Mouse (Mus musculus): Measurements from ENCODE around the gene Bik.
A peak's percentile ranks its signal among the peaks of the same experiment; 100 is the strongest.
"Not testable (repeated sequence)": the region's sequence is repeated elsewhere in the genome, so short reads cannot be mapped to it uniquely, and the experiment has no call there.

Bik gene

GRCm38 (mm10) chr15:83526424-83527091 is at the start of gene Bik:
TSS of gene Bik (plus strand) at chr15:83526862.
- DNase-seq = peak; percentile 81

- no peak for DNase-seq
Observed at GRCm38 (mm10) chr15:83478096-83478495, 48.6 kb upstream of the Bik start.

- DNase-seq = no peak
Observed at GRCm38 (mm10) chr15:83479818-83480217, 46.8 kb upstream of the Bik start.

GRCm38 (mm10) chr15:83481236-83481780 is 45.4 kb upstream of the Bik start:
- no peak for DNase-seq

GRCm38 (mm10) chr15:83482645-83483224 is 43.9 kb upstream of the Bik start:
- no peak for DNase-seq

- DNase-seq = peak; percentile 33
Observed at GRCm38 (mm10) chr15:83483482-83483881, 43.2 kb upstream of the Bik start.

- DNase-seq = no peak
Observed at GRCm38 (mm10) chr15:83484311-83484710, 42.4 kb upstream of the Bik start.

GRCm38 (mm10) chr15:83487477-83488115 is 39.1 kb upstream of the Bik start:
- DNase-seq = no peak

GRCm38 (mm10) chr15:83489471-83489870 is 37.2 kb upstream of the Bik start:
- no peak for DNase-seq

GRCm38 (mm10) chr15:83491891-83492290 is 34.8 kb upstream of the Bik start:
- no peak for DNase-seq

- DNase-seq = no peak
Observed at GRCm38 (mm10) chr15:83493856-83494571, 32.6 kb upstream of the Bik start.

GRCm38 (mm10) chr15:83494572-83494920 is 32.1 kb upstream of the Bik start:
- no peak for DNase-seq

GRCm38 (mm10) chr15:83495195-83495594 is 31.5 kb upstream of the Bik start:
- DNase-seq = no peak

GRCm38 (mm10) chr15:83495787-83496367 is 30.8 kb upstream of the Bik start:
- DNase-seq = no peak

- no peak for DNase-seq
Observed at GRCm38 (mm10) chr15:83497299-83497698, 29.4 kb upstream of the Bik start.

- DNase-seq = no peak
Observed at GRCm38 (mm10) chr15:83499211-83499755, 27.4 kb upstream of the Bik start.

- no peak for DNase-seq
Observed at GRCm38 (mm10) chr15:83500352-83500751, 26.3 kb upstream of the Bik start.

- DNase-seq = not testable (repeated sequence)
Observed at GRCm38 (mm10) chr15:83501483-83501882, 25.2 kb upstream of the Bik start.

GRCm38 (mm10) chr15:83509950-83510804 is 16.5 kb upstream of the Bik start:
- DNase-seq = peak; percentile 36

GRCm38 (mm10) chr15:83510805-83511405 is 15.8 kb upstream of the Bik start, which contains the start of gene Ttll1:
TSS of gene Ttll1 (minus strand) at chr15:83510893.
- peak; percentile 97 for DNase-seq
